Mouse (Mus musculus): ENCODE data around the gene Nrap. TPM values are rescaled to one million over a fixed set of nuclear protein-coding genes. Genes with fewer than 3 reads are reported as not detected.

Nrap gene
- polyA plus RNA-seq, 1 experiment from 2014 or later, result 0.47 TPM

DNA sequence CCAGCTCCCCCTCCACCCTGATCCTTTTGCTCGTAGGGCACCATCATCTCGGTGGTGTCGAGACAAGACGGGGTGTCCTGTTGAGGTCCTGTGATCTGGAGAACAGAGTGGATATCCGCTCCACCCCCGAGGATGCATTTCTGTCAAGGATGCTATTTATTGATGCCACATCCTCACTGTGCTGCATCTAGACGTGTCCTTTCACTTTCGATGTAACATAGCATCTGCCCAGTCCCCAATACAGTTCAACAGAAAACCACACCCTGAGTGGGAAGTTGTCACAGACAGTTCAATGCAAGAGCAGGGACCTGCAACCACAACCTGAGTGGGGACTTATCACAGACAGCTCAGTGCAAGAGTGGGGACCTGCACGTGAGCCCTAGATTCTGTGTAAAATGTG is 93.2 kb downstream of the Nrap start:
- 0 out of 2 replicates have a peak, but pooled peaks cover 3% of the 10 kb centered on the region for H3K36me3 ChIP-seq (replicated peaks)
- H3K9me3 ChIP-seq (replicated peaks), result no peaks in the 10 kb centered on the region
- no peak for ATAC-seq (ENCODE audit: insufficient read depth)
- H3K4me2 ChIP-seq, result no peak overlapping the region
- H3K9ac ChIP-seq, result no peak overlapping the region
- H3K4me1 ChIP-seq (replicated peaks), result peaks cover 10% of the 10 kb centered on the region; the same call in 1 of the 2 replicates
- no peaks in the 10 kb centered on the region for H3K27me3 ChIP-seq
- 63% methylated on average over 9 of the region's 9 CpGs for WGBS (ENCODE audit: insufficient replicate concordance)
- H3K27ac ChIP-seq (replicated peaks), result no peak overlapping the region
- H3K4me3 ChIP-seq (replicated peaks), result no peak overlapping the region

DNA sequence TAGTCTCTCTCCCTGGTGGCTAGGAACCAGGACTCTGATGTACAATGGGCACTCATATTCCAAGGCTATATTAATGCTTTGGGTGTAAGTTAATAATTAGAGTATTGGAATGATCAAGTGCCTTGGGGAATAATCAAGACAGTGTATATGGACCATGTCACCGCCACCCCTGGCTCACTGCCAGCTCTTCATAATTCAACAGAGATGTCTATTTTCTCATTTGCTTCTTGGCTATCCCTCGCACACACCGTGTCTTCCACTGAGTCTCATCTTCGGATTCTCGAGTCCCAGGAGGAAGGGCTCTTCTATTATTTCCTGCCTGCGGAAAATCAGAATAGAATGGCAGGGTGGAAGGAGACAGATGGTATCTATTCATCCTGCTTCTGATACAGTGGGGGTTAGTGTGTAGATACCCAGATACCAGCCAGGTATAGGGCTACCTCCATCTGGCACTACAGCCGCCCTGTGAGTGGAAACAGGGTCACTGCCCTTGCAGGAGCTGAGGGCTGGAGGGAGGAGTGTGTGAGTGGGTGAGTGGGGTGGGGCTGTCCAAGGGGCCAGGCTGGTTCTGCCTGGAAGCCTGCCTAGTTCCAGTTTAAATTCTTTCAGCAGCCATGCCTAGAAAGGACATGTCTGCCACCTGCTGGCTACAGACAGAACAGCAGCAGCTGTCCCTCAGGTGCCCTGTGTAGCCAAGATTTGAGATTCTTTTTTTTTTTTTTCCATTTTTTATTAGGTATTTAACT is 95.0 kb downstream of the Nrap start:
- Histone ChIP-seq H3K36me3 (replicated peaks) (0 out of 2 replicates have a peak, but pooled peaks cover 3% of the 10 kb centered on the region), H3K4me1 (replicated peaks) (peaks cover 18% of the 10 kb centered on the region), H3K4me3 (replicated peaks) (no peak overlapping the region), H3K27ac (replicated peaks) (no peak overlapping the region), H3K27me3 (no peaks in the 10 kb centered on the region), H3K9me3 (replicated peaks) (no peaks in the 10 kb centered on the region), H3K9ac (no peak overlapping the region), H3K4me2 (no peak overlapping the region)
- WGBS (ENCODE audit: insufficient replicate concordance), result 50% methylated on average over 7 of the region's 7 CpGs
- peak; percentile 49; the same call in 1 of the 2 replicates for ATAC-seq (ENCODE audit: insufficient read depth)

- WGBS (ENCODE audit: insufficient replicate concordance), result 51% methylated on average over 9 of the region's 9 CpGs
- ATAC-seq (ENCODE audit: insufficient read depth), result no peak
Observed at GRCm38 (mm10) chr19:56292335-56292734, 97.5 kb downstream of the Nrap start.

DNA sequence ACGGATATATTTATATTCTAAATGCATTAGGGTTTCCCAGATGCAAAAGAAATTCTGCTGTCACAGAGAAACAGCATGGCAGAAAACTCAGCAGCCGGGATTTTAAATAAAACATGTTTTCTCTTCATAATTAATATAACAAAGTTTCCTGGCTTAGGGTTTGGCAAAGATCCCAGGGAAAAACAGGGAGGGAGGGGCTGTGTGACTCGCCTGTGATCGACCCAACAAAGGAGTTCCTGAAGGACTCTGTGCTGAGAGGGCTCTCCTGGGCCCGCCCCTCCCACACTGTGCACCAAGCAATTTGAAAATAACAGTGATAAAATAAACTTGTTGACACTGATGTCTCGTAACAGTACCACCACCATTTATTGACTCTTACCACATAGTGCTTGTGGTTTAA is 97.9 kb downstream of the Nrap start:
- H3K4me3 ChIP-seq (replicated peaks), result no peak overlapping the region
- no peak overlapping the region for H3K9ac ChIP-seq
- 41% methylated on average over 6 of the region's 6 CpGs for WGBS (ENCODE audit: insufficient replicate concordance)
- H3K4me2 ChIP-seq, result no peak overlapping the region
- no peaks in the 10 kb centered on the region for H3K9me3 ChIP-seq (replicated peaks)
- ATAC-seq (ENCODE audit: insufficient read depth), result no peak
- no peak overlapping the region for H3K27ac ChIP-seq (replicated peaks)
- H3K4me1 ChIP-seq (replicated peaks), result peaks cover 18% of the 10 kb centered on the region
- no peaks in the 10 kb centered on the region for H3K27me3 ChIP-seq
- H3K36me3 ChIP-seq (replicated peaks), result 0 out of 2 replicates have a peak, but pooled peaks cover 3% of the 10 kb centered on the region

More at GRCm38 (mm10) chr19:56292335-56292734, 97.5 kb downstream of the Nrap start:
- H3K36me3 ChIP-seq (replicated peaks), result 0 out of 2 replicates have a peak, but pooled peaks cover 3% of the 10 kb centered on the region
- H3K27me3 ChIP-seq, result no peaks in the 10 kb centered on the region
- no peak overlapping the region for H3K9ac ChIP-seq
- no peak overlapping the region for H3K4me2 ChIP-seq
- H3K9me3 ChIP-seq (replicated peaks), result no peaks in the 10 kb centered on the region
- no peak overlapping the region for H3K27ac ChIP-seq (replicated peaks)
- peaks cover 18% of the 10 kb centered on the region for H3K4me1 ChIP-seq (replicated peaks)
- no peak overlapping the region for H3K4me3 ChIP-seq (replicated peaks)

GRCm38 (mm10) chr19:56289642-56290041 is 100.2 kb downstream of the Nrap start:
- no peaks in the 10 kb centered on the region for H3K27me3 ChIP-seq
- H3K4me3 ChIP-seq (replicated peaks), result peak overlapping the region; percentile 37
- H3K9ac ChIP-seq, result no peak overlapping the region
- 0 out of 2 replicates have a peak, but pooled peaks cover 3% of the 10 kb centered on the region for H3K36me3 ChIP-seq (replicated peaks)
- 65% methylated on average over 8 of the region's 8 CpGs for WGBS (ENCODE audit: insufficient replicate concordance)
- peaks cover 14% of the 10 kb centered on the region for H3K4me1 ChIP-seq (replicated peaks)
- H3K27ac ChIP-seq (replicated peaks), result no peak overlapping the region
- peak overlapping the region; percentile 46 for H3K4me2 ChIP-seq
- ATAC-seq (ENCODE audit: insufficient read depth), result no peak
- no peaks in the 10 kb centered on the region for H3K9me3 ChIP-seq (replicated peaks)

DNA sequence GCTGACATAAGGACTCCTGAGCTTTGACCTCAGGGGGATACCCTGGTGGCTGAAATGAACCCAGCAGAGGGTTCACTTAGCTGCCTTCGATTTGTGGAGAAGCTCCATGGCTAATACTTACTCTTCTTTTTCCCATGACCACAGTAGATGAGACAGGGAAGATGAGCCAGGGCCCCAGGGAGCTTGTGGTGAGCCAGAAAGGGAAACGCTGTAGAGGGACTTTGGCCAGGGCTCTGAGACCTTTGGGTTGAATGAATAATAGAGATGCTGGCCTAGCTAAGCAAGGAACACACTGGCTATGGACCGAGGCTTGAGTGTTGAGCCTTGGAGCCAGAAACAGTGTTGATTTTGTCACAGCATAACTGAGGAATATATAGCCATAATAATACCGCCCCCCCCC is 101.4 kb downstream of the Nrap start:
- Histone ChIP-seq H3K36me3 (replicated peaks) (no peaks in the 10 kb centered on the region), H3K4me1 (replicated peaks) (peaks cover 8% of the 10 kb centered on the region), H3K27ac (replicated peaks) (peak overlapping the region; percentile 49), H3K9me3 (replicated peaks) (no peaks in the 10 kb centered on the region), H3K9ac (no peak overlapping the region), H3K27me3 (no peaks in the 10 kb centered on the region), H3K4me3 (replicated peaks) (peak overlapping the region; percentile 37), H3K4me2 (peak overlapping the region; percentile 46; the same call in 1 of the 2 replicates)
- 47% methylated on average over 4 of the region's 4 CpGs for WGBS (ENCODE audit: insufficient replicate concordance)
- ATAC-seq (ENCODE audit: insufficient read depth), result no peak

DNA sequence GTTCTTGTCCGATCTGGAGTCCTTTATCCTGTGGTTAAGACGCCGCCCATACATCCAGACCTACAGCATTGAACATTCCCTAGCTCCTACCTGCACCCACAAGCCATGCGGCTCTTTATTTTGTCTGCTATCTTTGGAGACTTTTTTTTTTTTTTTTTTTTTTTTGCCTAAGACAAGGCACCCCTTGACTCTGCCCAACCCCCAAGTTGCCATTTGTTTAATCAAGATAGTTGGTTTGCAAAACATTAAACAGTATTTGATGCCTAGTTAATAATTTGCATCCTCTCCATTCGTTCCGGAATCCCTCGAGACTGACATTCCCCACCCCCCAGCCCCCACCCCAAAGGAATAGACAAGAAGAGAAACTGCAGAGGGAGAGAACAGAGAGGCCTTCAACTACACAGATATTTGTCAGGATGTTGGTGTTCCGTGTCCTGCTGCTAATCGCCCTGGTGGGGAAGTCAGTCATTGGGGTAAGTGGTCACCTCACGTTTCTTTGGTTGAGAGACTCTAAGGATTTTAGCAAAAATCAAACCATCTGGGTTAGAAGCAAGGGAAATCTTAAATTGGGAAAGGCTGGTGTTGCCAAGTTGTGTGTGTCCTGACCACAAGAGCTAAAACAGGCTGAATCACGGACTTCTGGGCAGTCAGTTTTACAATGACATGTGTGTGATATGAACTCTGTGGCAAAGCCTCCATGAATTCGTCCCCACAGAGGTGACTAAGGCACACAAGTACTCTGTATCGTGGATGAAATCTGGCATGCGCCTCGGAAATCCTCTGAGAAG is 102.1 kb downstream of the Nrap start:
- Histone ChIP-seq H3K9ac (no peak overlapping the region), H3K4me3 (replicated peaks) (peak overlapping the region; percentile 37), H3K4me2 (peak overlapping the region; percentile 46), H3K4me1 (replicated peaks) (peaks cover 8% of the 10 kb centered on the region), H3K9me3 (replicated peaks) (no peaks in the 10 kb centered on the region), H3K27me3 (no peaks in the 10 kb centered on the region), H3K36me3 (replicated peaks) (no peaks in the 10 kb centered on the region), H3K27ac (replicated peaks) (peak overlapping the region; percentile 49)
- 51% methylated on average over 15 of the region's 15 CpGs for WGBS (ENCODE audit: insufficient replicate concordance)
- ATAC-seq (ENCODE audit: insufficient read depth), result peak; percentile 14; the same call in 1 of the 2 replicates

- Histone ChIP-seq H3K27me3 (no peaks in the 10 kb centered on the region), H3K4me2 (peak within 1 kb of the TSS; percentile 46), H3K9me3 (replicated peaks) (no peaks in the 10 kb centered on the region), H3K36me3 (replicated peaks) (no peaks in the 10 kb centered on the region), H3K4me1 (replicated peaks) (peaks cover 8% of the 10 kb centered on the region), H3K4me3 (replicated peaks) (peak within 1 kb of the TSS; percentile 37), H3K27ac (replicated peaks) (peak within 1 kb of the TSS; percentile 55), H3K9ac (no peak within 1 kb of the TSS)
- 54% methylated on average over 7 of the region's 7 CpGs for WGBS (ENCODE audit: insufficient replicate concordance)
- peak; percentile 73 for ATAC-seq (ENCODE audit: insufficient read depth)
Observed at GRCm38 (mm10) chr19:56286866-56287265, 103.0 kb downstream of the Nrap start, which contains the start of gene Habp2. Gene Habp2 (plus strand): TSS chr19:56287137.

DNA sequence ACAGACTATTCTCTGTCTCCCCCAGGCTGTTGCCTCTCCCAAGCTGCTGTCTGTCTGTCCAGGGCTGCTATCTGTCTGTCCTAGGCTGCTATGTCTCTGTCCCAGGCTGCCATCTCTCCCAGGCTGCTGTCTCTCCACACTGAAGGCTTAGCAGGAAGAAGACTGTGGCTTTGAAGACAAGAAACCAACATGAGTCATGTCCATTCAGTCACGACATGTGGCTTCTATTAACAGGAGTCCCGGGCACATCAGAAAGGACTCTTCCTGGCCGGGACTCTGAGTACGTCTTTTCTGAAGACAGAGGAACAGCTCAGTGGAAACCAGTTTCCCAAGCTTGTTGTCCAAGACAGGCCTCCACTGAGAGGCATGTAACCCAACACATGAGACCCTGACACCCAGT is 104.6 kb downstream of the Nrap start:
- 40% methylated on average over 4 of the region's 4 CpGs for WGBS (ENCODE audit: insufficient replicate concordance)
- Histone ChIP-seq H3K27me3 (no peaks in the 10 kb centered on the region), H3K4me2 (no peak overlapping the region), H3K4me1 (replicated peaks) (0 out of 2 replicates have a peak, but pooled peaks cover 2% of the 10 kb centered on the region), H3K9ac (no peak overlapping the region), H3K27ac (replicated peaks) (no peak overlapping the region), H3K36me3 (replicated peaks) (no peaks in the 10 kb centered on the region), H3K9me3 (replicated peaks) (no peaks in the 10 kb centered on the region), H3K4me3 (replicated peaks) (no peak overlapping the region)
- ATAC-seq (ENCODE audit: insufficient read depth), result no peak

GRCm38 (mm10) chr19:56278366-56278765 is 111.5 kb downstream of the Nrap start:
- Histone ChIP-seq H3K4me2 (peak overlapping the region; percentile 27; the same call in 1 of the 2 replicates), H3K27me3 (no peaks in the 10 kb centered on the region), H3K9ac (no peak overlapping the region), H3K36me3 (replicated peaks) (no peaks in the 10 kb centered on the region), H3K4me1 (replicated peaks) (peaks cover 20% of the 10 kb centered on the region), H3K9me3 (replicated peaks) (no peaks in the 10 kb centered on the region), H3K4me3 (replicated peaks) (no peak overlapping the region), H3K27ac (replicated peaks) (no peak overlapping the region)
- ATAC-seq (ENCODE audit: insufficient read depth), result 0 out of 2 replicates have a peak, but pooled peaks have one; percentile 14
- 67% methylated on average over 11 of the region's 11 CpGs for WGBS (ENCODE audit: insufficient replicate concordance)

DNA sequence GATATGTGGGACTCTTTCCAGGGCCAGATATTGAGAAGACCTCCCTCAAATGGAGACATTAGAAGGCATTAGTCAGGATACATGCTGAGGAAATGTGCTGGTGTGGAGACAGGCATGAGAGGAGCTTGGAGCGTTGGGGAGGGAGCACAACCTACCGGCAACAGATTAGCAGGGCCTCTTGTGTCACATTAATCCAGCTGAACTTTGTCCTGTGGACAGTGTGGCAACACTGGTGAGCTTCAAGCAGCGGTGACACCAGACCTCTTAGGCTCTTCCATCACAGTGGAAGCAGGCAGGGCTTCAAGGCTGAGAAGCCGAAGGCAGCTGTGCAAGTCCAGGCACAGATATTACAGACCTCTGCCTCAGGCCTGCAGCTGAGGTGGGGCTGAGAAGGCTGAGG is 111.9 kb downstream of the Nrap start:
- Histone ChIP-seq H3K27ac (replicated peaks) (0 out of 2 replicates have a peak overlapping the region, but pooled peaks have one; percentile 24), H3K9me3 (replicated peaks) (no peaks in the 10 kb centered on the region), H3K36me3 (replicated peaks) (no peaks in the 10 kb centered on the region), H3K4me2 (peak overlapping the region; percentile 27; the same call in 1 of the 2 replicates), H3K9ac (no peak overlapping the region), H3K4me1 (replicated peaks) (peaks cover 20% of the 10 kb centered on the region), H3K4me3 (replicated peaks) (no peak overlapping the region), H3K27me3 (no peaks in the 10 kb centered on the region)
- 54% methylated on average over 4 of the region's 4 CpGs for WGBS (ENCODE audit: insufficient replicate concordance)
- ATAC-seq (ENCODE audit: insufficient read depth), result peak; percentile 74
